Mouse (Mus musculus) MEL (cell line): ENCODE results near the gene Samd3. TPM values are rescaled to one million over a fixed set of nuclear protein-coding genes. Genes with fewer than 3 reads are reported as not detected.

Experiments
- DNase-seq: peaks from one replicate; pipeline ENCODE4 v3.0.0; 2011; ENCODE audit warnings: low read depth, low spot score
- H3K27ac ChIP-seq: 2 replicates; pipeline ENCODE4 v1.5.1; 2012; ENCODE audit warnings: low read depth, mild to moderate bottlenecking, control low read depth, low read length, moderate library complexity; ENCODE audit not compliant: control insufficient read depth
- H3K27me3 ChIP-seq, 2 experiments: fragments of 150-350 bp in 1 of 2; sonication (generic) in 1 of 2; 2 replicates each; pipeline ENCODE4 v1.6.1; 2012; ENCODE audit warnings: low read length in 2 of 2, mild to moderate bottlenecking in 2 of 2, improper control_type of control experiment in 1 of 2, moderate library complexity in 1 of 2; ENCODE audit not compliant: insufficient read depth in 2 of 2, control insufficient read depth in 1 of 2
- H3K36me3 ChIP-seq, 2 experiments: 2 replicates each; pipeline ENCODE4 v1.6.1; 2012 to 2014; ENCODE audit warnings: low read length in 2 of 2, improper control_type of control experiment in 1 of 2, inconsistent platforms in 1 of 2, mild to moderate bottlenecking in 1 of 2; ENCODE audit not compliant: insufficient read depth in 2 of 2, control insufficient read depth in 1 of 2
- H3K4me1 ChIP-seq, 2 experiments: fragments of 150-350 bp in 1 of 2; sonication (generic) in 1 of 2; 2 replicates each; pipeline ENCODE4 v1.6.1; 2012; ENCODE audit warnings: low read length in 2 of 2, improper control_type of control experiment in 1 of 2, mild to moderate bottlenecking in 1 of 2; ENCODE audit not compliant: insufficient read depth in 2 of 2, control insufficient read depth in 1 of 2
- H3K4me3 ChIP-seq, 2 experiments: fragments of 150-350 bp in 1 of 2; sonication (generic) in 1 of 2; 2 replicates each; pipeline ENCODE4 v1.5.1; 2012; ENCODE audit warnings: low read depth in 2 of 2, low read length in 2 of 2, mild to moderate bottlenecking in 2 of 2, moderate library complexity in 2 of 2, control low read depth in 1 of 2, improper control_type of control experiment in 1 of 2; ENCODE audit not compliant: control insufficient read depth in 1 of 2, insufficient read depth in 1 of 2
- H3K79me2 ChIP-seq: 2 replicates; pipeline ENCODE4 v1.6.1; 2012; ENCODE audit warnings: mild to moderate bottlenecking, low read length, moderate library complexity; ENCODE audit not compliant: control insufficient read depth, poor library complexity, insufficient read depth
- H3K9ac ChIP-seq: 2 replicates; pipeline ENCODE4 v1.6.1; 2012; ENCODE audit warnings: low read depth, mild to moderate bottlenecking, control low read depth, low read length, moderate library complexity; ENCODE audit not compliant: control insufficient read depth, poor library complexity, severe bottlenecking
- H3K9me3 ChIP-seq: fragments of 150-350 bp; sonication (generic); replicated peaks from 2 replicates; pipeline ENCODE4 v1.6.1; 2012; ENCODE audit warnings: mild to moderate bottlenecking, low read length, improper control_type of control experiment, moderate library complexity; ENCODE audit not compliant: insufficient read depth
- BHLHE40 ChIP-seq: IDR thresholded peaks from 2 replicates; pipeline ENCODE4 v1.6.1; 2012; ENCODE audit warnings: low read depth, mild to moderate bottlenecking, inconsistent platforms, low read length, improper control_type of control experiment, borderline replicate concordance
- E2F4 ChIP-seq: IDR thresholded peaks from 2 replicates; pipeline ENCODE4 v1.6.1; 2011; ENCODE audit warnings: low read depth, low read length, improper control_type of control experiment, borderline replicate concordance
- ETS1 ChIP-seq: IDR thresholded peaks from 2 replicates; pipeline ENCODE4 v1.6.1; 2012; ENCODE audit warnings: low read depth, mild to moderate bottlenecking, inconsistent platforms, low read length, improper control_type of control experiment, moderate library complexity
- GATA1 ChIP-seq: IDR thresholded peaks from 2 replicates; pipeline ENCODE4 v1.6.1; 2011; ENCODE audit warnings: low read depth, low read length, improper control_type of control experiment
- HCFC1 ChIP-seq: IDR thresholded peaks from 2 replicates; pipeline ENCODE4 v1.6.1; 2012; ENCODE audit warnings: low read depth, mild to moderate bottlenecking, inconsistent platforms, low read length, improper control_type of control experiment, moderate library complexity
- KAT2A ChIP-seq: conservative IDR thresholded peaks from 2 replicates; pipeline ENCODE4 v1.6.1; 2012; ENCODE audit warnings: low read depth, low read length, improper control_type of control experiment, inconsistent platforms
- MAFK ChIP-seq: IDR thresholded peaks from 2 replicates; pipeline ENCODE4 v1.6.1; 2011; ENCODE audit warnings: low read depth, mild to moderate bottlenecking, low read length, improper control_type of control experiment, borderline replicate concordance
- MAX ChIP-seq: IDR thresholded peaks from 2 replicates; pipeline ENCODE4 v1.6.1; 2011; ENCODE audit warnings: low read length, improper control_type of control experiment
- MXI1 ChIP-seq: IDR thresholded peaks from 2 replicates; pipeline ENCODE4 v1.6.1; 2011; ENCODE audit warnings: mild to moderate bottlenecking, low read depth, low read length, improper control_type of control experiment
- POLR2AphosphoS5 ChIP-seq: IDR thresholded peaks from 2 replicates; pipeline ENCODE4 v1.6.1; 2012; ENCODE audit warnings: low read depth, borderline replicate concordance, mild to moderate bottlenecking, inconsistent platforms, low read length, moderate library complexity, mixed read lengths
- RCOR1 ChIP-seq: IDR thresholded peaks from 2 replicates; pipeline ENCODE4 v1.6.1; 2012; ENCODE audit warnings: low read depth, mild to moderate bottlenecking, inconsistent platforms, low read length, improper control_type of control experiment
- SIN3A ChIP-seq: IDR thresholded peaks from 2 replicates; pipeline ENCODE4 v1.6.1; 2012; ENCODE audit warnings: low read length, improper control_type of control experiment, inconsistent platforms
- SMC3 ChIP-seq: IDR thresholded peaks from 2 replicates; pipeline ENCODE4 v1.6.1; 2011; ENCODE audit warnings: low read depth, low read length, improper control_type of control experiment
- TAL1 ChIP-seq: IDR thresholded peaks from 2 replicates; pipeline ENCODE4 v1.6.1; 2012; ENCODE audit warnings: mild to moderate bottlenecking, inconsistent platforms, low read length, moderate library complexity, mixed read lengths
- TBP ChIP-seq: IDR thresholded peaks from 2 replicates; pipeline ENCODE4 v1.8.0; 2011; ENCODE audit warnings: low read depth, low read length, improper control_type of control experiment
- TCF12 ChIP-seq: IDR thresholded peaks from 2 replicates; pipeline ENCODE4 v1.6.1; 2014; ENCODE audit warnings: low read depth, mild to moderate bottlenecking, inconsistent platforms, low read length, improper control_type of control experiment, moderate library complexity
- USF1 ChIP-seq: IDR thresholded peaks from 2 replicates; pipeline ENCODE4 v1.6.1; 2014; ENCODE audit warnings: low read depth, mild to moderate bottlenecking, inconsistent platforms, low read length, improper control_type of control experiment, moderate library complexity
- USF2 ChIP-seq, 2 experiments: IDR thresholded peaks; 2 replicates each; pipeline ENCODE4 v1.6.1; 2011 to 2012; ENCODE audit warnings: improper control_type of control experiment in 2 of 2, low read length in 2 of 2, borderline replicate concordance in 1 of 2, inconsistent platforms in 1 of 2, low read depth in 1 of 2, mild to moderate bottlenecking in 1 of 2; ENCODE audit not compliant: insufficient read depth in 1 of 2
- ZC3H11A ChIP-seq: IDR thresholded peaks from 2 replicates; pipeline ENCODE4 v1.6.1; 2012; ENCODE audit warnings: low read depth, mild to moderate bottlenecking, inconsistent platforms, low read length, improper control_type of control experiment
- ZMIZ1 ChIP-seq: IDR thresholded peaks from 2 replicates; pipeline ENCODE4 v1.6.1; 2012; ENCODE audit warnings: low read depth, mild to moderate bottlenecking, inconsistent platforms, low read length, improper control_type of control experiment, moderate library complexity
- ZNF384 ChIP-seq: IDR thresholded peaks from 2 replicates; pipeline ENCODE4 v1.6.1; 2012; ENCODE audit warnings: low read depth, mild to moderate bottlenecking, inconsistent platforms, low read length, improper control_type of control experiment
- polyA plus RNA-seq, 2 experiments: library from polyadenylated mRNA; stranded (reverse) in 1 of 2; unstranded in 1 of 2; fragments of >175 nt in 1 of 2; fragments of >200 nt in 1 of 2; gene quantifications; 2 replicates each; pipeline versions ENCODE4 v1.2.1 to v1.2.4; 2012; ENCODE audit warnings: low replicate concordance in 2 of 2, low read depth in 1 of 2; ENCODE audit not compliant: insufficient read length in 2 of 2, insufficient read depth in 1 of 2, missing spikeins in 1 of 2
- total RNA-seq: library from RNA; depleted of rRNA; stranded (reverse); fragments of 300-350 nt; gene quantifications from 2 replicates; pipeline ENCODE4 v1.2.3, GENCODE M21; 2012

Samd3 gene
- total and polyA plus RNA-seq, 3 experiments, result not detected

- Histone ChIP-seq H3K27ac (no peak overlapping the region), H3K9me3 (no peaks in the 10 kb centered on the region), H3K36me3 (no peaks in the 10 kb centered on the region), H3K4me1 (no peaks in the 10 kb centered on the region), H3K27me3 (no peaks in the 10 kb centered on the region), H3K79me2 (no peaks in the 10 kb centered on the region), H3K4me3 (no peak overlapping the region), H3K9ac (no peak overlapping the region)
- no peak for DNase-seq
- TF ChIP-seq ZC3H11A (no peak), USF2 (IDR thresholded peaks at IDR 0.05; ENCODE audit: borderline replicate concordance in 1 of 2, insufficient read depth in 1 of 2, low read depth in 1 of 2, low read length in 2 of 2) (no peak), TAL1 (no peak), HCFC1 (no peak), USF1 (no peak), BHLHE40 (no peak), KAT2A (no peak), MXI1 (no peak)
Observed at GRCm38 (mm10) chr10:26239090-26239489, 9.6 kb downstream of the Samd3 start.

- no peaks in the 10 kb centered on the region for H3K79me2 ChIP-seq
- H3K27me3 ChIP-seq, result no peaks in the 10 kb centered on the region
- H3K9ac ChIP-seq, result no peak overlapping the region
- TF ChIP-seq BHLHE40 (no peak), MAFK (no peak), ZMIZ1 (no peak), TBP (no peak), SMC3 (no peak), GATA1 (no peak), ZNF384 (no peak), POLR2AphosphoS5 (no peak), RCOR1 (no peak), E2F4 (no peak), TAL1 (no peak), ETS1 (no peak), MAX (no peak), TCF12 (no peak), SIN3A (no peak)
- no peak overlapping the region for H3K27ac ChIP-seq
- no peaks in the 10 kb centered on the region for H3K4me1 ChIP-seq
- no peaks in the 10 kb centered on the region for H3K9me3 ChIP-seq
- H3K4me3 ChIP-seq, result no peak overlapping the region
- H3K36me3 ChIP-seq, result no peaks in the 10 kb centered on the region
- DNase-seq, result no peak
Observed at GRCm38 (mm10) chr10:26243203-26243602, 13.7 kb downstream of the Samd3 start.
